12 mouse cellular contexts compared by ENCODE assay signal in genomic region chr1:34665512-34665854, GRCm38 (mm10).
DNase-seq lines count a peak whose midpoint lies in the region; ATAC-seq and TF ChIP-seq lines count a peak whose summit lies in the region.
"Had no signal": no experiment of that assay in that cellular context is flagged by ENCODE, and none has a peak within 500 bp of the region (broad histone marks: within the 10 kb centered on the region; RNA-seq: fewer than 3 reads in every experiment).

No protein-coding gene starts in this region.

- no peaks in the 10 kb centered on the region for H3K4me1 ChIP-seq in cerebellum, adult 2 months (ENCODE audit: control insufficient read depth, insufficient read depth, low read length)
- peaks cover 20% of the 10 kb centered on the region for H3K4me1 ChIP-seq in forebrain, embryonic 10.5 days
- H3K4me1 ChIP-seq in hindbrain, embryonic 12.5 days = peaks cover 29% of the 10 kb centered on the region
- 0 out of 2 replicates have a peak, but pooled peaks cover 16% of the 10 kb centered on the region for H3K4me1 ChIP-seq in midbrain, embryonic 14.5 days (ENCODE audit: control insufficient read depth, insufficient read depth, low read length)

- 54% methylated on average over 5 of the region's 5 CpGs for WGBS in cerebellum, adult 2 months
- WGBS in forebrain, embryonic 10.5 days = 91% methylated on average over 5 of the region's 5 CpGs
- WGBS in hindbrain, embryonic 12.5 days = 61% methylated on average over 5 of the region's 5 CpGs
- WGBS in midbrain, embryonic 14.5 days = 39% methylated on average over 5 of the region's 5 CpGs

- ATAC-seq in hindbrain, embryonic 12.5 days (ENCODE audit: low FRiP score) = peak; percentile 53; the same call in 1 of the 2 replicates
- ATAC-seq in midbrain, embryonic 14.5 days (ENCODE audit: low FRiP score, low TSS enrichment) = no peak; the same call in 1 of the 2 replicates
- ATAC-seq: Patski had no signal

- H3K36me3 ChIP-seq in forebrain, embryonic 10.5 days (replicated peaks) = no peaks in the 10 kb centered on the region
- no peaks in the 10 kb centered on the region for H3K36me3 ChIP-seq in hindbrain, embryonic 12.5 days
- H3K36me3 ChIP-seq in midbrain, embryonic 14.5 days (ENCODE audit: control insufficient read depth, insufficient read depth, low read length) = no peaks in the 10 kb centered on the region
- H3K36me3 ChIP-seq: heart, embryonic 12.5 days had no signal

- H3K9ac ChIP-seq in hindbrain, embryonic 12.5 days = no peak overlapping the region
- H3K9ac ChIP-seq in midbrain, embryonic 14.5 days (replicated peaks; ENCODE audit: low read length) = no peak overlapping the region
- H3K9ac ChIP-seq: heart, embryonic 12.5 days; liver, embryonic 14.5 days had no signal

- peak overlapping the region; percentile 56; the same call in 1 of the 2 replicates for H3K27ac ChIP-seq in cerebellum, adult 2 months (ENCODE audit: insufficient read depth, low read length)
- H3K27ac ChIP-seq in forebrain, embryonic 10.5 days = peak overlapping the region; percentile 75
- H3K27ac ChIP-seq in hindbrain, embryonic 12.5 days = peak overlapping the region; percentile 89
- H3K27ac ChIP-seq in midbrain, embryonic 14.5 days (replicated peaks; ENCODE audit: low read depth, low read length) = peak overlapping the region; percentile 82
- H3K27ac ChIP-seq: kidney, postnatal 0 days; liver, embryonic 14.5 days had no signal

- DNase-seq in cerebellum, adult 2 months = no peak
- no peak for DNase-seq in cerebellum, adult 11-12 months
- DNase-seq in forebrain, embryonic 10.5 days (ENCODE audit: extremely low spot score, low spot score) = no peak
- no peak for DNase-seq in midbrain, embryonic 14.5 days
- no peak for DNase-seq in urinary bladder, postnatal 4 days (ENCODE audit: low spot score in 2 of 2)
- DNase-seq in thymus, postnatal 4 days = no peak
- DNase-seq in ovary, postnatal 36 days (ENCODE audit: low spot score) = no peak

- TF ChIP-seq POLR2A in cerebellum, adult 2 months (IDR thresholded peaks at IDR 0.05; ENCODE audit: borderline replicate concordance, insufficient read depth, low read length) = no peak

- no peak for TF ChIP-seq CTCF in cerebellum, adult 2 months (IDR thresholded peaks at IDR 0.05; ENCODE audit: borderline replicate concordance, insufficient read depth, low read depth, low read length)

- H3K4me2 ChIP-seq in hindbrain, embryonic 12.5 days (replicated peaks) = peak overlapping the region; percentile 19; the same call in 1 of the 2 replicates
- H3K4me2 ChIP-seq in midbrain, embryonic 14.5 days (ENCODE audit: low read length) = no peak overlapping the region
- H3K4me2 ChIP-seq: heart, embryonic 12.5 days had no signal

- no peaks in the 10 kb centered on the region for H3K27me3 ChIP-seq in cerebellum, adult 2 months (ENCODE audit: control insufficient read depth, insufficient read depth, low read length)
- H3K27me3 ChIP-seq in forebrain, embryonic 10.5 days (ENCODE audit: poor library complexity, severe bottlenecking) = no peaks in the 10 kb centered on the region
- H3K27me3 ChIP-seq in hindbrain, embryonic 12.5 days = no peaks in the 10 kb centered on the region
- H3K27me3 ChIP-seq in midbrain, embryonic 14.5 days (ENCODE audit: control insufficient read depth, insufficient read depth, low read length) = no peaks in the 10 kb centered on the region
- H3K27me3 ChIP-seq: heart, embryonic 12.5 days had no signal

- no peaks in the 10 kb centered on the region for H3K9me3 ChIP-seq in forebrain, embryonic 10.5 days
- H3K9me3 ChIP-seq in hindbrain, embryonic 12.5 days (replicated peaks) = no peaks in the 10 kb centered on the region
- H3K9me3 ChIP-seq in midbrain, embryonic 14.5 days (ENCODE audit: control insufficient read depth, low read length) = no peaks in the 10 kb centered on the region
- H3K9me3 ChIP-seq: heart, embryonic 12.5 days had no signal

- H3K4me3 ChIP-seq in cerebellum, adult 2 months (replicated peaks; ENCODE audit: insufficient read depth, low read depth, low read length) = no peak overlapping the region
- no peak overlapping the region for H3K4me3 ChIP-seq in forebrain, embryonic 10.5 days
- no peak overlapping the region for H3K4me3 ChIP-seq in hindbrain, embryonic 12.5 days
- no peak overlapping the region for H3K4me3 ChIP-seq in midbrain, embryonic 14.5 days (replicated peaks; ENCODE audit: low read depth, low read length)
- H3K4me3 ChIP-seq: heart, embryonic 12.5 days had no signal
